In genomic region chr8:6043939-6044577, GRCm38 (mm10) we compare ENCODE assay signal across 7 mouse cellular contexts.
DNase-seq lines count a peak whose midpoint lies in the region; ATAC-seq lines count a peak whose summit lies in the region.

No protein-coding gene starts in this region.

- no peaks in the 10 kb centered on the region for H3K27me3 ChIP-seq in kidney, embryonic 14.5 days (ENCODE audit: control insufficient read depth, insufficient read depth, low read length)

- H3K9ac ChIP-seq in kidney, embryonic 14.5 days (ENCODE audit: low read depth, low read length): no peak overlapping the region

- WGBS in kidney, embryonic 14.5 days: 33% methylated on average over 5 of the region's 5 CpGs

- no peak overlapping the region for H3K27ac ChIP-seq in kidney, embryonic 14.5 days (ENCODE audit: low read depth, low read length)

- DNase-seq in adipocyte (ENCODE audit: low spot score): peak; percentile 91
- peak; percentile 8 for DNase-seq in cerebellum, adult 9-10 months
- peak; percentile 12 for DNase-seq in forelimb bud, embryonic 11.5 days (ENCODE audit: low read depth, low spot score)
- DNase-seq in left cerebral cortex, postnatal 4 days: peak; percentile 83
- peak; percentile 18 for DNase-seq in ovary, postnatal 36 days (ENCODE audit: low spot score)

- ATAC-seq in kidney, embryonic 14.5 days (ENCODE audit: low FRiP score, low TSS enrichment): peak; percentile 82; the same call in 1 of the 2 replicates
- ATAC-seq in activated CD4-positive, CD25-positive, alpha-beta regulatory T cell, adult 4 months: no peak

- no peaks in the 10 kb centered on the region for H3K4me1 ChIP-seq in kidney, embryonic 14.5 days (ENCODE audit: control insufficient read depth, insufficient read depth, low read length)

- H3K4me2 ChIP-seq in kidney, embryonic 14.5 days (replicated peaks; ENCODE audit: low read depth, low read length): no peak overlapping the region

- no peaks in the 10 kb centered on the region for H3K9me3 ChIP-seq in kidney, embryonic 14.5 days (ENCODE audit: control insufficient read depth, low read length)

- no peak overlapping the region for H3K4me3 ChIP-seq in kidney, embryonic 14.5 days (ENCODE audit: low read length)

- H3K36me3 ChIP-seq in kidney, embryonic 14.5 days (ENCODE audit: control insufficient read depth, insufficient read depth, low read length): no peaks in the 10 kb centered on the region

- intact Hi-C loops in left cerebral cortex, postnatal 4 days (cut with DNase I): no loop called here

Comparison
In these comparisons a context has a peak if more than half of its experiments do, and no peak if none do; other contexts are left out.
1. DNase-seq: peak in every context shown above with its lines; median percentile 91 in adipocyte; 83 in left cerebral cortex, postnatal 4 days; 18 in ovary, postnatal 36 days; 12 in forelimb bud, embryonic 11.5 days; 8 in cerebellum, adult 9-10 months.